Mouse (Mus musculus) MEL (cell line): ENCODE data around the gene Grm7.

Source experiments
- EP300 ChIP-seq, 2 experiments: IDR thresholded peaks; 2 replicates each; pipeline ENCODE4 v1.6.1; 2011; ENCODE audit warnings: improper control_type of control experiment in 2 of 2, low read length in 2 of 2, low read depth in 1 of 2, mild to moderate bottlenecking in 1 of 2
- POLR2A ChIP-seq, 2 experiments: IDR thresholded peaks; 2 replicates each; pipeline ENCODE4 v1.6.1; 2011 to 2012; ENCODE audit warnings: low read length in 2 of 2, mild to moderate bottlenecking in 2 of 2, control low read depth in 1 of 2, improper control_type of control experiment in 1 of 2, low read depth in 1 of 2, moderate library complexity in 1 of 2; ENCODE audit not compliant: control insufficient read depth in 1 of 2, insufficient read depth in 1 of 2, poor library complexity in 1 of 2
- USF1 ChIP-seq: IDR thresholded peaks from 2 replicates; pipeline ENCODE4 v1.6.1; 2014; ENCODE audit warnings: low read depth, mild to moderate bottlenecking, inconsistent platforms, low read length, improper control_type of control experiment, moderate library complexity

DNA sequence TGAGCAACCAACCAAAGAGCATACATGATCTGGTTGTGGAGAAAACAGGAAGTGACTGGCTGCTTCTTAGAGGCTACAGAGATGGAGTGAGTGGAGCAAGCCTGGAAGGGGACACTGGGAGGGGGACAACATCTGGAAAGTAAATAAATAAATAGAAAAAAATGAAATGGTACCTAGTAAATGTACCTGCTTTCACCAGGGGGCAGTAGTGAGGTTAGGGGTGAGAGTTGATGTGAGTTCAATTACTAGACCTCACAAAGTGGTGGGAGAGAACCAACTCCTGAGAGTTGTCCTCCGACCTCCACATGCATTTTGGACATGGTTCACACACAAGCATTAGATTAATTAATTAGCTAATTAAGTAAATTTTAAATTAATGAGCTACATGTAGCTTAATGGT is 615.8 kb downstream of the Grm7 start:
- no peak for TF ChIP-seq POLR2A (IDR thresholded peaks at IDR 0.05; ENCODE audit: control insufficient read depth in 1 of 2, insufficient read depth in 1 of 2, low read depth in 1 of 2, low read length in 2 of 2, poor library complexity in 1 of 2)
- no peak for TF ChIP-seq USF1
- no peak for TF ChIP-seq EP300 (IDR thresholded peaks at IDR 0.05; ENCODE audit: low read depth in 1 of 2, low read length in 2 of 2)
